Comparison of ENCODE assay signal across 24 mouse cellular contexts in genomic region chr2:13000026-13000425, GRCm38 (mm10). TPM values are rescaled to one million over a fixed set of nuclear protein-coding genes. Genes with fewer than 3 reads are reported as not detected.
"Had no signal": no experiment of that assay in that cellular context is flagged by ENCODE, and none has a peak within 500 bp of the region (broad histone marks: within the 10 kb centered on the region; RNA-seq: fewer than 3 reads in every experiment).

No protein-coding gene starts in this region.

- H3K4me2 ChIP-seq: limb, embryonic 12.5 days; limb, embryonic 15.5 days; liver, embryonic 11.5 days; lung, embryonic 14.5 days; midbrain, embryonic 13.5 days had no signal

- H3K4me1 ChIP-seq: limb, embryonic 12.5 days; limb, embryonic 15.5 days; midbrain, embryonic 13.5 days had no signal

- DNase-seq: kidney, adult 11 months; kidney, adult 9 months; kidney, postnatal 14 days; kidney, postnatal 4 days; layer of hippocampus, adult 9-11 months; layer of hippocampus, postnatal 36 days; left cerebral cortex, postnatal 4 days; liver, postnatal 0 days; lung, embryonic 14.5 days; right cerebral cortex, adult 18-20 months; right cerebral cortex, postnatal 14 days; right cerebral cortex, postnatal 4 days; thymus, adult 2 months; thymus, postnatal 14 days; thymus, postnatal 4 days had no signal

- H3K9me3 ChIP-seq: limb, embryonic 12.5 days; limb, embryonic 15.5 days; midbrain, embryonic 13.5 days had no signal

- H3K36me3 ChIP-seq: limb, embryonic 12.5 days; limb, embryonic 15.5 days; midbrain, embryonic 13.5 days had no signal

- H3K9ac ChIP-seq: limb, embryonic 12.5 days; limb, embryonic 15.5 days; liver, embryonic 14.5 days; liver, postnatal 0 days; lung, embryonic 14.5 days; midbrain, embryonic 13.5 days had no signal

- ATAC-seq: liver, postnatal 0 days; lung, postnatal 0 days; midbrain, embryonic 13.5 days had no signal

- H3K27ac ChIP-seq: limb, embryonic 12.5 days; limb, embryonic 15.5 days; liver, embryonic 14.5 days; macrophage; midbrain, embryonic 13.5 days; stomach, postnatal 0 days had no signal

- H3K27me3 ChIP-seq: limb, embryonic 12.5 days; limb, embryonic 15.5 days; midbrain, embryonic 13.5 days had no signal

- H3K4me3 ChIP-seq: limb, embryonic 12.5 days; limb, embryonic 15.5 days; midbrain, embryonic 13.5 days had no signal

RNA-seq across cellular contexts. Expression of gene C1ql3, which starts 11.6 kb away (rescaled TPM):
- total RNA-seq: megakaryocyte, adult 5-6 weeks had no signal
- polyA plus RNA-seq: lung, embryonic 14.5 days; macrophage had no signal
